Mouse (Mus musculus): ENCODE measurements around the gene Aipl1. TPM values are rescaled to one million over a fixed set of nuclear protein-coding genes. Genes with fewer than 3 reads are reported as not detected.

The Aipl1 gene
- total RNA-seq (2023): 0.19 and 0.23 TPM in 2 replicates

DNA sequence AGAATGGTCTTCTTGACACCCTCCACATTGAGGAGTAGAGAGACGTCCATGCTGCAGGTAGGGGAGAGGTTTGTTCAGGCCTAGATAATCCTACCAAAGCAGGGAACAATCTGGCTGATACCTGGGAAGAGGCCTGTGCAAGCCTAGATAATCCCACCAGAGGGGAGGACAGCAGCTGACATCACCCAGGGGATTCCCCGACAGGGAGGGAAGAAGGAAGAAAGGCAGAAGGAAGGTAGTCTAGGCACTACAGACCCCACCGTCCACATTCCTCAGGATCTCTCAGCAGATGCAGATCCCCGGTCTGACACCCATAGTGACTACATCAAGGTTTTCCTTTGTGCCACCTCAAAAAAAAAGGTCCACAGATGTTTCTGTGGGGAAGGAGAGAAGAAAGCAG, at the start of gene Aipl1:
Aipl1 (minus strand) TSS at position 101 of the 400 bp plus-strand sequence.

DNA sequence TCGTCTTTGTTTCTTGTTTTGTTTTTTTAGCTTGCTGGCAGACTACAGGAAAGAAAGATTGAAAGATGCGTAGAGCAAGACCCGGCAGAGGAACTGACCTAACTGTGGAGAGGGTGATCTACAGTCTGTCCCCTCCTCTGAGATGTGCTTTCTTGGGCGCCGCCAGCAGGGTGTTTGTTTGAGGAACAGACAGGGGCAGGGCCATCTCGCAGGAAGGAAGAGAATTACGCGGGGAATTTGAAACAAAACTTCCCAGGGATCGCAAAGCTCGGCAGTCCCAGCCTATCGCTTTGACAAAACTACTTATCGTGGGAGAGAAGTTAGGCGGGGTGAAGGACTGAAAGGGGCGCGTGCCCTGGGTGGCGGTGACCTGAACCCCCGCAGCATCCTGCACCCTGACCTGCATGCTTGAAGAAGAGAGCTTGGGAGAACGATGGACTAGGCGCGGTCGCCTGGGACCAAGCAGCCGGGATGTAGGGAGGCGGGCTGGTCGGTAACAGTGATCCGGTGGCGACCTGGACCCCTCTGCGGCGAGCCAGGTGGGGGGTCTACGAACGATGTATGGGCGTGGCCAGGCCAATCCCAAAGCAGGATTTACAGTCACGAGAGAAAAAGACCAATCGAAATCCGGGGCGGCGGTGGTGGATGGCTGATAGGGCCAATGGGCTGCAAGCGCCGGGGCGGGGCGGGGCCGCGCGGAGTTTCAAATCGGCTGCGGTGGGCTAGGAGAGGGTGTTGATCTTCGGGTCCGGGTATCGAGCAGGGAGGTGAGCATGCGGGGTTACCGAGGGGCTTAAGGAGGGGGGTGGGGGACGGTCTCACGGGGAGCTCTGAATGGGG, 4.7 kb upstream of the Aipl1 start, which contains the start of gene Pimreg:
Pimreg (plus strand) TSS at position 265 of the 840 bp plus-strand sequence.

Other genes starting within 250 kb of the Aipl1 start
- gene Pimreg, start 4.5 kb upstream of the Aipl1 start, total RNA-seq (2023): 16.7 and 18.3 TPM in 2 replicates
- 0.07 TPM in 1 of 2 replicates, not detected in the other for gene Pitpnm3, start 98.3 kb upstream of the Aipl1 start, total RNA-seq (2023)
- 0.32 and 0.48 TPM in 2 replicates for gene Gm43951, start 169.3 kb upstream of the Aipl1 start, total RNA-seq (2023)
- gene 4933427D14Rik, start 169.9 kb upstream of the Aipl1 start, total RNA-seq (2023): 7.7 and 9.8 TPM in 2 replicates
- gene Txndc17, start 170.0 kb upstream of the Aipl1 start, total RNA-seq (2023): 34.4 and 47.3 TPM in 2 replicates
- gene Med31, start 178.1 kb upstream of the Aipl1 start, total RNA-seq (2023): 24.7 and 32.1 TPM in 2 replicates
- gene Slc13a5, start 229.7 kb upstream of the Aipl1 start, total RNA-seq (2023): 0.69 TPM in 1 of 2 replicates, not detected in the other

All from neutrophil, adult 65 days (primary cell).